Mouse (Mus musculus) limb, embryonic 12.5 days (tissue): ENCODE measurements around the gene Bod1l. TPM values are rescaled to one million over a fixed set of nuclear protein-coding genes. Genes with fewer than 3 reads are reported as not detected.

Experiments
- ATAC-seq: fragments of 200-750 bp; cut with Nextera tagmentation; 2 replicates; pipeline ENCODE4 v1.8.0; 2017; ENCODE audit warnings: low read depth, moderate TSS enrichment; ENCODE audit not compliant: insufficient number of reproducible peaks, insufficient read depth, low FRiP score, low TSS enrichment
- H3K27ac ChIP-seq: fragments of 300-500 bp; sonication (generic); 2 replicates; pipeline ENCODE4 v1.5.1; 2016; ENCODE audit warnings: mild to moderate bottlenecking, moderate library complexity
- H3K27me3 ChIP-seq: fragments of 300-500 bp; sonication (generic); 2 replicates; pipeline ENCODE4 v1.6.1; 2016; ENCODE audit warnings: mild to moderate bottlenecking, moderate library complexity
- H3K36me3 ChIP-seq: fragments of 300-500 bp; sonication (generic); 2 replicates; pipeline ENCODE4 v1.6.1; 2016; ENCODE audit warnings: mild to moderate bottlenecking, moderate library complexity
- H3K4me1 ChIP-seq: fragments of 300-500 bp; sonication (generic); replicated peaks from 2 replicates; pipeline ENCODE4 v1.6.1; 2016
- H3K4me2 ChIP-seq: fragments of 300-500 bp; sonication (generic); 2 replicates; pipeline ENCODE4 v1.6.1; 2016; ENCODE audit warnings: mild to moderate bottlenecking, moderate library complexity
- H3K4me3 ChIP-seq: fragments of 300-500 bp; sonication (generic); replicated peaks from 2 replicates; pipeline ENCODE4 v1.5.1; 2016; ENCODE audit warnings: mild to moderate bottlenecking
- H3K9ac ChIP-seq: fragments of 300-500 bp; sonication (generic); replicated peaks from 2 replicates; pipeline ENCODE4 v1.6.1; 2016; ENCODE audit warnings: mild to moderate bottlenecking, moderate library complexity
- H3K9me3 ChIP-seq: fragments of 300-500 bp; sonication (generic); 2 replicates; pipeline ENCODE4 v1.6.1; 2016; ENCODE audit warnings: mild to moderate bottlenecking, moderate library complexity
- WGBS: fragments of 180-500 bp; shearing (Covaris S2); methylation state at CpG from one replicate; pipeline ENCODE4 v1.1.7; 2016; 5-methylcytosine and 5-hydroxymethylcytosine counted together
- polyA plus RNA-seq: library from polyadenylated mRNA; unstranded; fragments of >200 nt; fragmentation: Nextera tagmentation; extraction: Ambion mirVana; gene quantifications from 2 replicates; pipeline ENCODE4 v1.2.1, GENCODE M21; 2016

Gene Bod1l
- polyA plus RNA-seq, 1 experiment from 2014 or later, result 29.5 TPM

DNA sequence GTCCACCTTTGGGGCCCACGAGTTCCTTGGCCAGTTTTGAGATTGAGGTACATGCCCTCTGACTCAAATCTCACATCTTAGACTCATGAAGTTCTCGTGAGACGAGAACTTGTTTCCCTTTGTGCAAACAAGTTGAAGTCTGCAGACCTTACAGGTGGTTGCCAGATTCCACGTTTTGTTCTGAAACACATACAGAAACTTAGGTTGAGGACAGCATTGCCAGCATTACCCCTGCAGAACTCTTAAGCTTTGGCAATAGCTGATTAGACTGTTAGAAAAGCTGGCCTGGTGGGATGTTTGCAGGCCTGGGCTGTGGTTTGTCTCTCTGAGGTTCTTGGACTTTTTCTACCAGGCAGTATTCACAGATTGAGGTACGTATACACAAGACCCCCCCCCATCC, 86.8 kb downstream of the Bod1l start:
- no peak for ATAC-seq
- H3K4me1 ChIP-seq, result peaks cover 13% of the 10 kb centered on the region; the same call in 1 of the 2 replicates
- H3K27me3 ChIP-seq, result peaks cover 96% of the 10 kb centered on the region
- WGBS, result 3% methylated on average over 5 of the region's 5 CpGs
- no peak overlapping the region for H3K27ac ChIP-seq
- H3K4me2 ChIP-seq, result no peak overlapping the region
- H3K9me3 ChIP-seq, result no peaks in the 10 kb centered on the region
- no peak overlapping the region for H3K4me3 ChIP-seq
- H3K36me3 ChIP-seq, result no peaks in the 10 kb centered on the region
- no peak overlapping the region for H3K9ac ChIP-seq

DNA sequence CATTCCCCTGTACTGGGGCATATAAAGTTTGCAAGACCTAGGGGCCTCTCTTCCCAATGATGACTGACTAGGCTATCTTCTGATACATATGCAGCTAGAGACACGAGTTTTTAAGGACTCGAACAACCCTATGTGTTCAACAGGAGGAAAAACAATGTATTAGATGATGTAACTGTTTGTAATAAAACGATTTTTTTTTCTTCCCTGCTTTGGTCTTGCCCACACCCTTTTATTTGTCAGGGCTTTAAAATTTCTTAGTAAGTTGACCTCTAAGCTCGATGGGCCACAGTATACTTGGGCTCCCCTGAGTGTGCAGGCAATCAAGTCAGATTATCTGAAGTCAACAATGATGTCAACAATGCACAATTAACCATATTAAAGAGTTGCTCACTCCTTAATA, 87.7 kb downstream of the Bod1l start:
- Histone ChIP-seq H3K9ac (no peak overlapping the region), H3K9me3 (no peaks in the 10 kb centered on the region), H3K27me3 (peaks cover 96% of the 10 kb centered on the region), H3K4me1 (peaks cover 8% of the 10 kb centered on the region; the same call in 1 of the 2 replicates), H3K4me2 (no peak overlapping the region), H3K4me3 (no peak overlapping the region), H3K36me3 (no peaks in the 10 kb centered on the region), H3K27ac (no peak overlapping the region)
- WGBS, result 3% methylated on average over 4 of the region's 4 CpGs
- ATAC-seq, result no peak

DNA sequence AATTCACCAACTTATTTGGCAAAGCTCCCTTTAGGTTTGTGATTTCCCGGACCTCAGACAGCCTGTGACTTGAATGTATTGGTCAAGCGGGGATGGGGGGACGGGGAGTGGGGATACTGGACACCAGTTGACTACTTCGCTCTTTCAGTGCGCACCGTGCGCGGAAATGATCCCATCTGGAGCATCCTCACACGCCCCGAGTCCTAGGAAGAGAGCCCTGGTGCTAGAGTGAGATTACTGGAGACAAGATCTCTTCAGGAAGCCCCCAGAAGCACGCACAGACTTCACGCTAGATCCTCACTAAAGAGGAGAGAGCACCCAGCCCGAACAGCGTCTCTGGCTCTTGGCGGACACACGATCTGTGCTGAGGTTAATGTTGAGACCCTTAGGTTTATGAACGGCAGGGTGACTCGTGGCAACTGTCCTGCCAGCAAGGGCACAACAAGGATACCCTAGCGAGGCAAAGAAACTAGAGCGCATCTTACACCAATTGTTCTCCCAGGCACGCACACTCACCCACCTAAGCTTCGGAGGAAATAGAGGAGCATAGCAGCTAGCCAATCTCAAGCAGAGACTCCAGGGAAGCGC, 88.6 kb downstream of the Bod1l start:
- H3K4me2 ChIP-seq, result peak overlapping the region; percentile 21; the same call in 1 of the 2 replicates
- peaks cover 7% of the 10 kb centered on the region; the same call in 1 of the 2 replicates for H3K4me1 ChIP-seq
- no peak overlapping the region for H3K9ac ChIP-seq
- H3K9me3 ChIP-seq, result no peaks in the 10 kb centered on the region
- H3K4me3 ChIP-seq, result no peak overlapping the region
- no peak for ATAC-seq
- H3K27ac ChIP-seq, result no peak overlapping the region
- no peaks in the 10 kb centered on the region for H3K36me3 ChIP-seq
- 1% methylated on average over 23 of the region's 23 CpGs for WGBS
- H3K27me3 ChIP-seq, result peaks cover 98% of the 10 kb centered on the region

DNA sequence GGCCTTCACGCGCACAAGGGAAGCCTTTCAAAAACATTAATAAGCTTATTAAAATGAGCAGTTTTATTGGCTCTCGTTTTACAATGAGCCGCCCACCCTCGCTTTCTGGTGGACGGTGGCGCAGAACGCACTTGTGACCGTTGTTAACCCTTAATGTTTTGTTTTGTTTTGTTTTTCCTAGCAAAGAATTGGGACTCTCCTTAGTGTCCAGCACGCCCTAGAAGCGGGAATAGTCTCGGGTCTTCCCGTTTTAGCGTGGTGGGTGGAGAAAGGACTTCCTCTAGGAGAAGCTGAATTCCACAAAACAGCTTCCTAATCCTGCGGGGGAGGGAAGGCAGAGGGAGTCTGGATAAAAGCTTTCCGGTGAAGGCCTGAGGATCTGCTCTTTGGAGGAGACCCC, 89.3 kb downstream of the Bod1l start:
- Histone ChIP-seq H3K36me3 (no peaks in the 10 kb centered on the region), H3K9me3 (no peaks in the 10 kb centered on the region), H3K4me2 (peak overlapping the region; percentile 26), H3K27me3 (peaks cover 98% of the 10 kb centered on the region), H3K27ac (no peak overlapping the region), H3K9ac (no peak overlapping the region), H3K4me3 (peak overlapping the region; percentile 6; the same call in 1 of the 2 replicates), H3K4me1 (peaks cover 7% of the 10 kb centered on the region; the same call in 1 of the 2 replicates)
- ATAC-seq, result no peak
- WGBS, result under 1% methylated on average over 16 of the region's 16 CpGs

DNA sequence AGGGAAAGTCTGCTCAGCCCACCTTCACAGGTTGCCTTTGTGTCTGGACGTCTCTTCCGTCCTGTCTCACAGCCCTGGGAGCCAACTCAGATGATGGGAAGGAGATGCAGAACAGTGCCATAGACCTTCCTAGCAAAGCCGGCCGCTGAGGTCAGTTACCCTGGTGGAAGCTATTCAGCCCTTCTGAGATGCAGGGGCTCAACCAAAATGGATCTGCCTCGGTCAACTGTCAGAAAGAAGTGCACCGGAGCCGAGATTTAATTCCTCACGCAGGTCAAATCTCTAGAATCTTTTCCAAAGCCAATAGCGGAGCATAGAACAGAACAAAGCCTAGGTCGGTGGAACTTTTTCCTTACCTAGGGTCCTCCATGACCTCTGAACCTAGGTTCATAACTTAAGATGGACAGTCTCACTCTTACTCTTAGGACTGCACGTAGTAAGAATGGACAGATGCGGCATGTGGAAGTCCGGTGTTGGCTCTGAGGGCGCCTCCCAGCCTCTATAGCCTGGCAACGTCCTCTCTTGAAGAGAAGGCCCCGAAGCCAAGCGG, 89.8 kb downstream of the Bod1l start:
- Histone ChIP-seq H3K4me1 (peaks cover 7% of the 10 kb centered on the region; the same call in 1 of the 2 replicates), H3K4me3 (0 out of 2 replicates have a peak overlapping the region, but pooled peaks have one; percentile 6), H3K9ac (no peak overlapping the region), H3K4me2 (peak overlapping the region; percentile 26; the same call in 1 of the 2 replicates), H3K9me3 (no peaks in the 10 kb centered on the region), H3K27ac (no peak overlapping the region), H3K27me3 (peaks cover 99% of the 10 kb centered on the region), H3K36me3 (no peaks in the 10 kb centered on the region)
- WGBS, result 1% methylated on average over 17 of the region's 17 CpGs
- ATAC-seq, result no peak

DNA sequence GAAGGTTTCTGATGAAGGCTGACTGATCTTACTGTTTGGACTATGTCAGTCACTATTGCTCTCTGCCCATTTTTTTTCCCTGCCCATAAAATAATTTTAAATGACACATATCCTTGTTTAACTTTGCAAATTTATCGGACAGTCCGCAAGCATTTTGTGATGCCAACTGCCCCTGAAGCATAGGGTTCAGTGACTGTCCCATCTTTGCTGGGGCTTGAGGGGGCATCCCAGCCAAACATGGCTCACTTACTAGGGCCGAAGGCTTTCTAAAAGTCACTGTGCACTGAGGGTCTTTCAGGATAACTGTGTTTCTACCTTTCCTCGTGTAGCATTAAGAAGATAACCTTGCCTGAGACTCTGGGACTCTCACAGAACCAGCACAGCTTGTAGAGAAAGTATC, 91.4 kb downstream of the Bod1l start:
- ATAC-seq, result no peak
- Histone ChIP-seq H3K27me3 (peaks cover 99% of the 10 kb centered on the region), H3K27ac (no peak overlapping the region), H3K9me3 (no peaks in the 10 kb centered on the region), H3K9ac (no peak overlapping the region), H3K4me1 (peaks cover 7% of the 10 kb centered on the region; the same call in 1 of the 2 replicates), H3K4me2 (no peak overlapping the region), H3K4me3 (no peak overlapping the region), H3K36me3 (no peaks in the 10 kb centered on the region)
- WGBS, result 27% methylated on average over 4 of the region's 4 CpGs

DNA sequence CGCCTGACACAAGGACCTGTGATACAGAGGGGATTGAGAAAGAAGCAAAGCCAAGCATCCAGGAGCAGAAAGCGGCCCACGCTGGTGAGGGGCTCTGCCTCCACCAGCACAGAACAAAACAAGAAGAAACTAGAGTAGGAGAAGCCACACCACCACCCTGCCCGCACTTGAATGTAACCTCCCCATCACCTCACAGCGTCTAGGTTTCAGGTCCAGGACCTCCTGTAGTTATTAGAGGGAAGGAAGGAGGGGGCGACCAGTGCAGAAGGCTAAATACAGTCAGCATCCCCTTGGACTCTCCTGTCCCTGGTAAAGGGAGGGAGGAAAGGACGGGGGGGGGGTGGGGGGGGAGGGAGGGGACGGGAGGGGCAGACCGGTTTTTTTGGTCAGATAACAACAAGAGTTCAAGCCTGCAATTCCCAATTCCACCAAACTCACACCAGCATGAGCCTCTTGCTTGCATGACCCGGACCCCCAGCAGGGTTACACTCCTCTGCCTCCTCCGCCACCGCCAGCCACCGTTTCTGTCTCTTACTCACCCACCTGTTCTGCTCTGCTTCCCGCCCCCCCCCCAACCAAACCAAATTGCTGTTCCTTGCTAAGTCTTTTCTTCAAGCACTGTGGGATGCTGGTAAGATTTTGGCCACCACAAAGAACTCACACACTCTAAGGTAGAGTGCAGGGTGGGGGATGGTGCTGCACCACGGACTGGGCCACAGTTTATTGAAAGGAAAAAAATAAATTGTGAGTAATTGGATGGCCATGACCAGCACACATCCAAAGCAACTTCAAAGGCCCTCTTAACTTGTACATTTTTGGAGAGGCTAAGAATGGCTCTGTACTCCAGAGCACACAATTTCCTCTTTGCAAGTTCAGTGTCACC, 99.0 kb downstream of the Bod1l start:
- 2% methylated on average over 14 of the region's 15 CpGs for WGBS
- Histone ChIP-seq H3K9me3 (no peaks in the 10 kb centered on the region), H3K4me1 (0 out of 2 replicates have a peak, but pooled peaks cover 8% of the 10 kb centered on the region), H3K36me3 (no peaks in the 10 kb centered on the region), H3K27me3 (peaks cover 96% of the 10 kb centered on the region), H3K4me3 (no peak overlapping the region), H3K27ac (no peak overlapping the region), H3K9ac (no peak overlapping the region), H3K4me2 (no peak overlapping the region)
- ATAC-seq, result peak; percentile 23; the same call in 1 of the 2 replicates

DNA sequence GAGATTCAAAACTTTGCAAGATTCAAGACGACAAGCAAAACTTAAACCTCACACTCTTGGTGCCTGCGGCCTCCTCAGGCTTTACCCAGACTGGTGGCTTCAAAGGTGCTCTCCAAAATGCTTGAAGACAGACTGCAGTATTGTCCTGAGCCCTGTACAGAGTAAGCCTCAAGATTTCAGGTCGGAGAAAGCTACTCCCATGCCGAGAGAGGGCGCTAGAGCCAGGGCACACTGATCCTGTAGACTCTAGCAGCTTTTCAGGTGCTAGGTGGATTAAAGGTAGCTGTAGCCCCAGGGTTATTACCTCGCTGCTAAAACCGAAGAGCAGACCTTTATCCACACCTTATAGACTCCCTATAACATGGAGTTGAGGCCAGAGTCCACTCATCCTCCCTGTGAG, 99.9 kb downstream of the Bod1l start:
- Histone ChIP-seq H3K36me3 (no peaks in the 10 kb centered on the region), H3K9me3 (no peaks in the 10 kb centered on the region), H3K4me1 (0 out of 2 replicates have a peak, but pooled peaks cover 8% of the 10 kb centered on the region), H3K27me3 (peaks cover 91% of the 10 kb centered on the region), H3K27ac (no peak overlapping the region), H3K4me3 (no peak overlapping the region), H3K4me2 (no peak overlapping the region), H3K9ac (no peak overlapping the region)
- 8% methylated on average over 7 of the region's 7 CpGs for WGBS
- no peak for ATAC-seq

DNA sequence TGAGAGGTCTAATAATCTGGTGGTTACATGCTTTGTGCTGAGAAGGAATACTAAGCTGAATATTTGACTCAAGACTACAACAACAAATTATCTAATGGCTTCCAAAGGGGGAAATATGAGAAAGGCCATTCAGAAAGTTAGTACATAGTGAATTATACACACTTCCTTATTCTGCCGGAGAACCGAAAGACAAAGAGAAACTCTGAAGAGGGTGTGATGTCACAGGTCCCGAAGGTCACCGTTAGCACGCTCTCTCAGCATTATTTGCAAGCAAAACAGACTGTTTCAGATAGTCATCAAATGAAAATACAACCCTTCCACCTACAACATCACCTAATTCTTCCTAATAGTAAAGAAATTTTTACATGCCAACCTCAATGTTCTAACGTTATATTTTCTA, 105.3 kb downstream of the Bod1l start:
- ATAC-seq, result no peak
- WGBS, result 58% methylated on average over 6 of the region's 6 CpGs

More for the DNA sequence above, 105.3 kb downstream of the Bod1l start:
- no peaks in the 10 kb centered on the region for H3K9me3 ChIP-seq
- no peaks in the 10 kb centered on the region for H3K36me3 ChIP-seq
- no peak overlapping the region for H3K4me3 ChIP-seq
- peaks cover 13% of the 10 kb centered on the region for H3K4me1 ChIP-seq
- no peak overlapping the region for H3K27ac ChIP-seq
- no peak overlapping the region for H3K9ac ChIP-seq
- H3K4me2 ChIP-seq, result no peak overlapping the region
- H3K27me3 ChIP-seq, result peaks cover 58% of the 10 kb centered on the region
